Mouse (Mus musculus) ovary, postnatal 10 days (tissue): ENCODE results near the gene Smpd2.

ENCODE experiments used
- DNase-seq: peaks from one replicate; pipeline ENCODE4 v3.0.0; 2022; ENCODE audit warnings: low spot score

Smpd2 gene

GRCm38 (mm10) chr10:41451656-41452055, 38.5 kb downstream of the Smpd2 start:
- no peak for DNase-seq

- DNase-seq: no peak
Measured at GRCm38 (mm10) chr10:41450780-41451522, 39.2 kb downstream of the Smpd2 start.

GRCm38 (mm10) chr10:41450137-41450670, 40.0 kb downstream of the Smpd2 start, which contains the start of gene Zbtb24:
TSS of gene Zbtb24 (plus strand) at chr10:41450383.
- peak; percentile 77 for DNase-seq

GRCm38 (mm10) chr10:41449684-41450083, 40.5 kb downstream of the Smpd2 start:
- DNase-seq: peak; percentile 7

DNA sequence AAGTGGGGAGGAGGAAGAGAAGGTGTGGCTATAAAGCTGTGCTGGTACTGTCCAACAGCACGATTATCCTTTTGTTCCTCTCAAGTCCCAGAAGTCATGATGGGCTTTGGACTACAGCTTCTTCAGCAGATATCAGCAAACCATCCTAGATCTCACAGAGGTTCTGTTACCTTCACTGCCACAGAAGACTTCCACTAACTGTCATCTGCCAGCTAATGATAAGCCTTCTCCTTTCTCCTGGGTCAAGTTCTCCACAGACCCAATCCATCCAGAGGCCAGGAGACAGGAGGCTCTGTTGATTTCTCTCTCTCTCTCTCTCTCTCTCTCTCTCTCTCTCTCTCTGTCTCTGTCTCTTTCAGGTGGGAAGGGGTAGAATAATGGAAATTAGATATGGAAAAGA, 42.0 kb downstream of the Smpd2 start:
- no peak for DNase-seq
